Mouse (Mus musculus): Measurements from ENCODE around the gene C2cd5. TPM values are rescaled to one million over a fixed set of nuclear protein-coding genes. Genes with fewer than 3 reads are reported as not detected.

C2cd5 gene
- polyA plus RNA-seq, 1 experiment from 2014 or later = 35.3 TPM

DNA sequence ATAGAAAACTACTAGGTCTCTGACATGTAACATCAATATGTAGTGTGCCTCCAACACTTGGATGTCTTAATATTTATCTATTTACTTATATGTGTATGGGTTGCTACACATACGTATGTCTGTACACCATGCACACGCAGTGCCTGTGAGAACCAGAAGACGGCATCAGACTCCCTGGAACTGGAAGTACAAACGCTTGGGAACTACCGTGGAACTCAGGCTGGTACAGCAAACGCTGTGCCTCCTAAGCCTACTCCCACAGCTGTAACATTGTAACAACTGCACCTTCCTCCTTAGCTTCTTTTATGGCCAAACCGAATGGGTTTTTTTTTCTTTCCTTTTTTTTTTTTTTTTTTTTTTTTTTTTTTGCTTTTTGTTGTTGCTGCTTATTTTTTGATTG is 10.4 kb upstream of the C2cd5 start:
- H3K27ac ChIP-seq = no peak overlapping the region
- H3K9me3 ChIP-seq = no peaks in the 10 kb centered on the region
- DNase-seq (ENCODE audit: low spot score) = no peak
- peaks cover 10% of the 10 kb centered on the region for H3K4me1 ChIP-seq (replicated peaks)
- no peaks in the 10 kb centered on the region for H3K36me3 ChIP-seq
- H3K4me3 ChIP-seq = no peak overlapping the region
- WGBS = 86% methylated on average over 7 of the region's 7 CpGs
- no peaks in the 10 kb centered on the region for H3K27me3 ChIP-seq (ENCODE audit: insufficient read depth, poor library complexity, severe bottlenecking)

DNA sequence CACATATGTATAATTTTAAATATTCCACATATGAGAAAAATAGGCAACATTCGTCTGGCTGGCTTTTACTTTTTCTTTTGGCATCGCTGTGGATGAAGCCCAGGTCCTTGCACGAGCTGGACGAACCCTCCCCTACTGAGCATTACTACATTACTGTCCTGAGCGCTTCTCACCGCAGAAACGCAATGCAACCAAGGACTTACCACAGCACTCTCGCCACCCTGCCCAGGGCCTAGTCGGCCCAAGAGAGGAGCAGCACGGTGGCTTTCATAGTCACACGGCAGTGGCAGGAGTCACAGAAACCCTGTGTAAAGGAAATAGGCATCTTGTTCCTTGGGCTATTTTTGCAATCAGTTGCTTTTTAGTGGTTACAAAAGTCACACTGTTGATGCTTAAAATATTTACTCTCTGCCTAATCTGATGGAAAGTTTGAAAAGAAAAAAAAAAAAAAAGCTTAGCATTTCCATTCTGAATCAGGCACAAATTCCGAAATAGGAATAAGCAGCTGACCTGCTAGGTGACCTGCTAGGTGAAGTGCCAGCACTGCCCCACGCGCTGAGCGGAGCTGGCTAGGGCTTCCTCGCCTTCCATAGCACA is 9.8 kb upstream of the C2cd5 start:
- no peak for DNase-seq (ENCODE audit: low spot score)
- no peaks in the 10 kb centered on the region for H3K27me3 ChIP-seq (ENCODE audit: insufficient read depth, poor library complexity, severe bottlenecking)
- H3K36me3 ChIP-seq = no peaks in the 10 kb centered on the region
- H3K4me3 ChIP-seq = no peak overlapping the region
- WGBS = 76% methylated on average over 16 of the region's 16 CpGs
- no peak overlapping the region for H3K27ac ChIP-seq
- peaks cover 4% of the 10 kb centered on the region for H3K4me1 ChIP-seq (replicated peaks)
- no peaks in the 10 kb centered on the region for H3K9me3 ChIP-seq

DNA sequence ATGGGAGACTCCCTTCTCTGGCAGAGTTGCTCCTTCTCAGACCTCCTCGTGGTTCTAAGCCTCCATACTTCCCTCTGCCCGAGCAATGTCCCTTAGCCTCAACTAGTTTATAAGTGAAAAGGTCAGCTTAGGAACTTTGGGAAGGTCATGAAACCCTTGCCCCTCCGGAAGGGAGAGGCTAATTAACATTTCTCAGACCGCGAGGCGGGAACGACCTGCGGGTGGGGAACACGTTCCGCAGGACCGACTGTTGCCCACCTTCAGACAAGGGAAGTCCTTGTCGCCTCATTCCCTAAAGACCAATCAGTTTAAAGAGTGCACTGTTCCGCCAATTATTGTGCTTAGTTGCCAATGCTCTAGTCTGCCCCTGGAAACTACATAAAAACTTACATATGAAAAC is 8.1 kb upstream of the C2cd5 start:
- no peak overlapping the region for H3K27ac ChIP-seq
- H3K27me3 ChIP-seq (ENCODE audit: insufficient read depth, poor library complexity, severe bottlenecking) = no peaks in the 10 kb centered on the region
- H3K4me1 ChIP-seq (replicated peaks) = no peaks in the 10 kb centered on the region
- WGBS = 73% methylated on average over 13 of the region's 13 CpGs
- H3K36me3 ChIP-seq = no peaks in the 10 kb centered on the region
- no peak overlapping the region for H3K4me3 ChIP-seq
- no peak for DNase-seq (ENCODE audit: low spot score)
- no peaks in the 10 kb centered on the region for H3K9me3 ChIP-seq

DNA sequence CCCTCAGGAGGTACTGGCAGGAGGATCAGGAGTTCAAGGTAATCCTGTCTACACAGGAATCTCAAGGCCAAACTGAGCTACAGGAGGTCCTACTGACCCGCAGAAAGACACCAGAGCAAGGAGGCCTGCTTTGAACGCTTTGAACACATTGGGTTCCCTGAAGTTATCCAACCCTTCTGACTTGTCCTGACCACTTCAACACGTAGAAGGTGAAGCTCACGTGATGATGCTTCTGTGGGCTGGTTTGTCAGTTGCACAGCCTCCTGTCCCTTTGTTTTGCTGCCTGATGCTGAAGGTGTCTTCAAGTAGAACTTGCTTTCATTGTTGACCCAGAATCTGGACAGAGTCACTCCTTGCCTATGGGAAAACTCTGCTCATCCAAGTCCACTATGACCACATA is 7.7 kb upstream of the C2cd5 start:
- WGBS = 91% methylated on average over 4 of the region's 4 CpGs

GRCm38 (mm10) chr6:143105766-143106165 is 5.8 kb upstream of the C2cd5 start:
- no peaks in the 10 kb centered on the region for H3K36me3 ChIP-seq
- 86% methylated on average over 3 of the region's 3 CpGs for WGBS
- no peaks in the 10 kb centered on the region for H3K27me3 ChIP-seq (ENCODE audit: insufficient read depth, poor library complexity, severe bottlenecking)
- no peak overlapping the region for H3K27ac ChIP-seq
- H3K9me3 ChIP-seq = no peaks in the 10 kb centered on the region
- H3K4me1 ChIP-seq (replicated peaks) = no peaks in the 10 kb centered on the region
- DNase-seq (ENCODE audit: low spot score) = no peak
- H3K4me3 ChIP-seq = no peak overlapping the region

More for the DNA sequence above, 7.7 kb upstream of the C2cd5 start:
- Histone ChIP-seq H3K4me3 (no peak overlapping the region), H3K27ac (no peak overlapping the region), H3K9me3 (no peaks in the 10 kb centered on the region), H3K27me3 (ENCODE audit: insufficient read depth, poor library complexity, severe bottlenecking) (no peaks in the 10 kb centered on the region), H3K36me3 (no peaks in the 10 kb centered on the region), H3K4me1 (replicated peaks) (no peaks in the 10 kb centered on the region)
- no peak for DNase-seq (ENCODE audit: low spot score)

- WGBS = 71% methylated on average over 7 of the region's 7 CpGs
- Histone ChIP-seq H3K27me3 (ENCODE audit: insufficient read depth, poor library complexity, severe bottlenecking) (no peaks in the 10 kb centered on the region), H3K4me1 (replicated peaks) (peaks cover 2% of the 10 kb centered on the region; the same call in 1 of the 2 replicates), H3K9me3 (no peaks in the 10 kb centered on the region), H3K36me3 (no peaks in the 10 kb centered on the region), H3K4me3 (no peak overlapping the region), H3K27ac (no peak overlapping the region)
- no peak for DNase-seq (ENCODE audit: low spot score)
These were observed 4.2 kb upstream of the C2cd5 start for GRCm38 (mm10) chr6:143103981-143104680.

- Histone ChIP-seq H3K27ac (peak overlapping the region; percentile 96), H3K4me3 (peak overlapping the region; percentile 97), H3K36me3 (peaks cover 19% of the 10 kb centered on the region), H3K4me1 (replicated peaks) (peaks cover 16% of the 10 kb centered on the region), H3K27me3 (ENCODE audit: insufficient read depth, poor library complexity, severe bottlenecking) (no peaks in the 10 kb centered on the region), H3K9me3 (no peaks in the 10 kb centered on the region)
- 56% methylated on average over 8 of the region's 8 CpGs for WGBS
- no peak for DNase-seq (ENCODE audit: low spot score)
These were observed 656 bp upstream of the C2cd5 start for GRCm38 (mm10) chr6:143100478-143101115.

DNA sequence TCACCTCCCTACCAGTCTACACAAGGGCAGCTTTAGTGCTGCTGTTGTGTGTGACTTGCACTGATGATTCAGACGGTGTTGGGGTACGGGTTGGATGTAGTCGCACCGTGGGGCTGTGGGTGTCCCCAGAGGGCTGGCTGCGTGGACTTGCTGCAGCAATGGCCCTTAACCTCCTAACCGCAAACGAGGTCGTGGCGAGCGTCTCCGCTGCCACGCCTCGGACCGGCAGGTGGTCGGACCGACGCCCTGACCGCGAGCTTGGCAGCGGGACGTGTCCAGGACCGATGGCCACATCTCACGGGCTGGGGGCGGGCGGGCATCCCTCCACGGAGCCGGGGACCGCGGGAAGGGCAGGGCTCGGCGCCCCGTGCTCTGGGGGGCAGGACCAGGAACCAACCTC is 660 bp downstream of the C2cd5 start:
- H3K4me1 ChIP-seq (replicated peaks) = peaks cover 16% of the 10 kb centered on the region
- H3K9me3 ChIP-seq = no peaks in the 10 kb centered on the region
- H3K4me3 ChIP-seq = peak overlapping the region; percentile 97
- DNase-seq (ENCODE audit: low spot score) = no peak
- under 1% methylated on average over 32 of the region's 32 CpGs for WGBS
- H3K27ac ChIP-seq = peak overlapping the region; percentile 96
- no peaks in the 10 kb centered on the region for H3K27me3 ChIP-seq (ENCODE audit: insufficient read depth, poor library complexity, severe bottlenecking)
- peaks cover 26% of the 10 kb centered on the region for H3K36me3 ChIP-seq

DNA sequence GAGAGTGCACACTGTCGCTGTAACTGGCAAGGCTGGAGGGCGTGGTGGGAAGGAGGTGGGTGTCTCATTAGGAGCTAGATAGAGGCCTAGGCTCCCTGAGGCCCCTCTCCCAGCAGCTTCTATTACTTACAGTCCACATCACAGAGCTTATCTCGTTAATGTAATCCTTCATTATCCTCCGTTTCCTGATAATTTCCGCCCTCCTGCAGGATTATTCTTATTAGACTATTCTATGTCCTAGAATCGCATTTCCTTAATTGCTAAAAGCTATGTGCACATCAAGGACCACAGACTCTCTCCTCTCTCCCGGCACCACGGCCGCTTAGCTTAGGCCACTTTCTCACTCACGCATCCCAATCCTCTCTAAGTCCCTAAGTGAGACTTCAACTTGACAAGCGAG is 4.8 kb downstream of the C2cd5 start:
- no peak for DNase-seq (ENCODE audit: low spot score)
- Histone ChIP-seq H3K4me3 (no peak overlapping the region), H3K9me3 (no peaks in the 10 kb centered on the region), H3K36me3 (peaks cover 62% of the 10 kb centered on the region), H3K27me3 (ENCODE audit: insufficient read depth, poor library complexity, severe bottlenecking) (no peaks in the 10 kb centered on the region), H3K4me1 (replicated peaks) (peaks cover 16% of the 10 kb centered on the region), H3K27ac (no peak overlapping the region)
- 88% methylated on average over 11 of the region's 11 CpGs for WGBS

DNA sequence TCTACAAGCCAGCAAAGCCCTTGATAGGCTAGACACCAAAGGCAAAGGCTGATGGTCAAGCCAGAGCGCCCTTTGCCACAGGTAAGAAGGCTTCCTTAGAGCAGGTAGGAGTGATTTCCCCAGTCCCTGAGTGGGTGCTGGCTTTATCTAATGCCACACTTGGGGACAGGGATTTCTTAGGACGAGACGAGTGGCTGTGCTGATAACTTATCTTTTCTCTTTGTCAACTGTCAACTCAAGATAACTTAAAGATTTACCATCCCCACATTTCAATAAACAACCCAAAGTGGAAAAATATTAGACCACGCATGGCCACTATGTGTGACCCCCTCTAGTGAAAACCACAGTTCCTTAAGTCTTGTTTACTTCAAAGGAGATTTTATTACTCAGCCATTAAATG is 7.1 kb downstream of the C2cd5 start:
- no peaks in the 10 kb centered on the region for H3K9me3 ChIP-seq
- H3K36me3 ChIP-seq = peaks cover 83% of the 10 kb centered on the region
- H3K27me3 ChIP-seq (ENCODE audit: insufficient read depth, poor library complexity, severe bottlenecking) = no peaks in the 10 kb centered on the region
- no peak for DNase-seq (ENCODE audit: low spot score)
- H3K4me3 ChIP-seq = no peak overlapping the region
- WGBS = 87% methylated on average over 4 of the region's 4 CpGs
- no peak overlapping the region for H3K27ac ChIP-seq
- H3K4me1 ChIP-seq (replicated peaks) = peaks cover 2% of the 10 kb centered on the region; the same call in 1 of the 2 replicates

DNA sequence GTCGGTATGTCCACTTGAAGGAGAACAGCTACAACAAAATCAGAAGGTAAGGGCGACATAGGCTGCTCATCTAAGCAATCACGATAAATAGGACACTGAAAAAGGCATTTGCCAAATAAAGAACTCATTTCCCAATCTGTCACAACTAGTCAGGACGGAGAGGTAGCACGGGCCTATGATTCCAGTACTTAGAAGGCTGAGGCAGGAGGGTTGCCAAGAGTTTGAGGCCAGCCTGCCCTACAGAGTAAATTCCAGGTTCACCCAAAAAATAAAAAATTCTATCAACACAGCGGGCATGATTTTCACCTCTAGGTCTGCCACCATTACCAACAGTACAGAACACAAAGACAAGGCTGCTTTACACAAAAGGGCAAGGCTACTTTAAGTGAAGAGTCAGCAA is 8.9 kb downstream of the C2cd5 start:
- Histone ChIP-seq H3K36me3 (peaks cover 86% of the 10 kb centered on the region), H3K4me3 (no peak overlapping the region), H3K9me3 (no peaks in the 10 kb centered on the region), H3K4me1 (replicated peaks) (no peaks in the 10 kb centered on the region), H3K27me3 (ENCODE audit: insufficient read depth, poor library complexity, severe bottlenecking) (no peaks in the 10 kb centered on the region), H3K27ac (no peak overlapping the region)
- WGBS = 95% methylated on average over 6 of the region's 6 CpGs
- DNase-seq (ENCODE audit: low spot score) = no peak

DNA sequence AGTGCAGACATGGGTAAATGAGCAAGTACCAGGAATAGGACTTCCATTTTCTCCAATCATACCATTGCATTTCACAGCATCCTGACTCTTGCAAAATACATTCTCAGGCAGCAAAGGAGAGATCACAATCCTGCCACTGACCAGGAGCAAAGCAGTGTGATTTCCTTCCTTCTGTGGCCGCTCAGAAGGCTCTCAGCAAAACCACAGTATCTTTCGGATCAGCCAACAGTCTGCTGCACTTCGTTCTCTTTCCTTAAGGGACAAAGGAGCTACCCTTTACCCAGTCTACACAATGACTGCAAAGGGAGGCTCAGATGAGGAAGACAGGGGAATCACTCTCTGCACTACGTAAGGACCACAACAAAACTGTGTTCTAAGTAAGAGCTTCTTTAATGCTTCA is 12.6 kb downstream of the C2cd5 start:
- H3K4me1 ChIP-seq (replicated peaks) = no peaks in the 10 kb centered on the region
- no peaks in the 10 kb centered on the region for H3K9me3 ChIP-seq
- no peak overlapping the region for H3K4me3 ChIP-seq
- H3K36me3 ChIP-seq = peaks cover 98% of the 10 kb centered on the region
- H3K27me3 ChIP-seq (ENCODE audit: insufficient read depth, poor library complexity, severe bottlenecking) = no peaks in the 10 kb centered on the region
- DNase-seq (ENCODE audit: low spot score) = no peak
- 91% methylated on average over 4 of the region's 4 CpGs for WGBS
- no peak overlapping the region for H3K27ac ChIP-seq

DNA sequence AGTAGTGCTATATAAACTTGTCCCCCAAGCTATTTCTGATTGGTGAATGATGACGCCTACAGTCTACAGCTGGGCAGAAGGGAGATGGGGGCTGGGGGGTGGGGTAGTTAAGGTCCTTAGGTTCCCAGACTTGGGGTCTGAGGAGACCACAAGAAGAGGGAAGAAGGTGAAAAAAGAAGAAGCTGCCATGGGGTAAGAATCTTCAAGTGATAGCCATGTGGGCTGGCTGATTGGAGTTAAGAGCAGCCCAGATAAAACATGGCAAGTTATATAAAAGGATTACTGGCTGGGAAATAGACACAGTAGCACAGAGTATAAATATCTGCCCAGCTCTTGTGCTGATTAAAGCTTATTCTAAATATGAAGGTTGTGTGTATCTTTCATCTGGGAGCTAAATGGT is 14.0 kb downstream of the C2cd5 start:
- 97% methylated on average over 1 of the region's 1 CpGs for WGBS
- DNase-seq (ENCODE audit: low spot score) = no peak
- peaks cover 94% of the 10 kb centered on the region for H3K36me3 ChIP-seq

More for the DNA sequence above, 14.0 kb downstream of the C2cd5 start:
- no peaks in the 10 kb centered on the region for H3K4me1 ChIP-seq (replicated peaks)
- H3K27me3 ChIP-seq (ENCODE audit: insufficient read depth, poor library complexity, severe bottlenecking) = no peaks in the 10 kb centered on the region
- H3K27ac ChIP-seq = no peak overlapping the region
- no peak overlapping the region for H3K4me3 ChIP-seq
- H3K9me3 ChIP-seq = no peaks in the 10 kb centered on the region

All from hindbrain, embryonic 10.5 days (tissue).